Mouse (Mus musculus) lung, postnatal 0 days (tissue): ENCODE results near the gene Tmem50b. TPM values are rescaled to one million over a fixed set of nuclear protein-coding genes. Genes with fewer than 3 reads are reported as not detected.
A peak's percentile ranks its signal among the peaks of the same experiment; 100 is the strongest.

Source experiments
- ATAC-seq: fragments of 200-750 bp; cut with Nextera tagmentation; 2 replicates; pipeline ENCODE4 v1.8.0; 2017; ENCODE audit warnings: moderate library complexity
- DNase-seq: peaks from one replicate; pipeline ENCODE4 v3.0.0-alpha.2; 2016; ENCODE audit warnings: low spot score
- H3K27ac ChIP-seq: fragments of 300-500 bp; sonication (generic); 2 replicates; pipeline ENCODE4 v1.5.1; 2014; ENCODE audit warnings: antibody characterized with exemption, mild to moderate bottlenecking, low read length, mixed read lengths
- H3K27me3 ChIP-seq: fragments of 300-500 bp; sonication (generic); replicated peaks from 2 replicates; pipeline ENCODE4 v1.6.1; 2014; ENCODE audit warnings: low read length, mixed read lengths; ENCODE audit not compliant: insufficient read depth
- H3K36me3 ChIP-seq: fragments of 300-500 bp; sonication (generic); 2 replicates; pipeline ENCODE4 v1.6.1; 2014; ENCODE audit warnings: low read length, mixed read lengths; ENCODE audit not compliant: insufficient read depth
- H3K4me1 ChIP-seq: fragments of 300-500 bp; sonication (generic); 2 replicates; pipeline ENCODE4 v1.6.1; 2014; ENCODE audit warnings: antibody characterized with exemption, low read depth, low read length, mixed read lengths; ENCODE audit not compliant: insufficient read depth
- H3K4me2 ChIP-seq: fragments of 300-500 bp; sonication (generic); replicated peaks from 2 replicates; pipeline ENCODE4 v1.6.1; 2014; ENCODE audit warnings: low read depth, mild to moderate bottlenecking, low read length, moderate library complexity, mixed read lengths
- H3K4me3 ChIP-seq: fragments of 300-500 bp; sonication (generic); 2 replicates; pipeline ENCODE4 v1.5.1; 2014; ENCODE audit warnings: low read depth, low read length
- H3K9ac ChIP-seq: fragments of 300-500 bp; sonication (generic); replicated peaks from 2 replicates; pipeline ENCODE4 v1.6.1; 2014; ENCODE audit warnings: low read depth, mild to moderate bottlenecking
- H3K9me3 ChIP-seq: fragments of 300-500 bp; sonication (generic); 2 replicates; pipeline ENCODE4 v1.6.1; 2016; ENCODE audit warnings: low read length, mixed read lengths
- CTCF ChIP-seq: IDR thresholded peaks from 2 replicates; pipeline ENCODE4 v1.5.1; 2016; ENCODE audit warnings: antibody characterized with exemption, mild to moderate bottlenecking
- EP300 ChIP-seq: IDR thresholded peaks from 2 replicates; pipeline ENCODE4 v1.6.1; 2016; ENCODE audit warnings: antibody characterized with exemption, mild to moderate bottlenecking, control low read depth
- WGBS: fragments of 180-500 bp; shearing (Covaris S2); extraction: QIAGEN DNeasy Blood & Tissue Kit; methylation state at CpG from one replicate; pipeline ENCODE4 v1.1.7; 2014; 5-methylcytosine and 5-hydroxymethylcytosine counted together
- polyA plus RNA-seq: library from polyadenylated mRNA; unstranded; fragments of >200 nt; fragmentation: Nextera tagmentation; extraction: Ambion mirVana; gene quantifications from 2 replicates; pipeline ENCODE4 v1.2.1, GENCODE M21; 2015

Gene Tmem50b
- polyA plus RNA-seq, 1 experiment from 2014 or later, result 160 TPM

GRCm38 (mm10) chr16:91556659-91557058, 40.9 kb downstream of the Tmem50b start:
- ATAC-seq (no peak), DNase-seq (no peak)
- TF ChIP-seq EP300 (no peak), CTCF (no peak)
- WGBS, result 72% methylated on average over 15 of the region's 15 CpGs
- H3K4me2 ChIP-seq, result no peak overlapping the region
- no peak overlapping the region for H3K4me3 ChIP-seq
- H3K9me3 ChIP-seq, result no peaks in the 10 kb centered on the region
- H3K9ac ChIP-seq, result no peak overlapping the region
- H3K27me3 ChIP-seq, result no peaks in the 10 kb centered on the region
- peaks cover 8% of the 10 kb centered on the region; the same call in 1 of the 2 replicates for H3K4me1 ChIP-seq
- no peak overlapping the region for H3K27ac ChIP-seq
- peaks cover 15% of the 10 kb centered on the region; the same call in 1 of the 2 replicates for H3K36me3 ChIP-seq

- TF ChIP-seq EP300, result no peak
- no peak for TF ChIP-seq CTCF
- Histone ChIP-seq H3K27me3 (no peaks in the 10 kb centered on the region), H3K4me1 (peaks cover 8% of the 10 kb centered on the region; the same call in 1 of the 2 replicates), H3K9ac (no peak overlapping the region), H3K4me2 (no peak overlapping the region), H3K36me3 (peaks cover 15% of the 10 kb centered on the region; the same call in 1 of the 2 replicates), H3K27ac (no peak overlapping the region), H3K9me3 (no peaks in the 10 kb centered on the region), H3K4me3 (no peak overlapping the region)
- DNase-seq (no peak), ATAC-seq (no peak)
- WGBS, result 85% methylated on average over 8 of the region's 8 CpGs
Observed at GRCm38 (mm10) chr16:91555017-91555605, 42.5 kb downstream of the Tmem50b start.

GRCm38 (mm10) chr16:91553625-91554024, 44.0 kb downstream of the Tmem50b start:
- Histone ChIP-seq H3K4me1 (peaks cover 16% of the 10 kb centered on the region), H3K27me3 (no peaks in the 10 kb centered on the region), H3K4me2 (peak overlapping the region; percentile 19), H3K27ac (0 out of 2 replicates have a peak overlapping the region, but pooled peaks have one; percentile 38), H3K9ac (no peak overlapping the region), H3K9me3 (no peaks in the 10 kb centered on the region), H3K4me3 (no peak overlapping the region), H3K36me3 (peaks cover 15% of the 10 kb centered on the region; the same call in 1 of the 2 replicates)
- WGBS, result 37% methylated on average over 12 of the region's 12 CpGs
- DNase-seq (peak; percentile 77), ATAC-seq (peak; percentile 35)
- no peak for TF ChIP-seq EP300

- H3K4me3 ChIP-seq, result no peak overlapping the region
- peaks cover 15% of the 10 kb centered on the region; the same call in 1 of the 2 replicates for H3K36me3 ChIP-seq
- no peak overlapping the region for H3K4me2 ChIP-seq
- no peak for DNase-seq
- H3K9ac ChIP-seq, result no peak overlapping the region
- peaks cover 20% of the 10 kb centered on the region for H3K4me1 ChIP-seq
- ATAC-seq, result no peak
- TF ChIP-seq EP300 (no peak), CTCF (no peak)
- H3K9me3 ChIP-seq, result no peaks in the 10 kb centered on the region
- H3K27me3 ChIP-seq, result no peaks in the 10 kb centered on the region
- H3K27ac ChIP-seq, result no peak overlapping the region
- WGBS, result 48% methylated on average over 9 of the region's 9 CpGs
Observed at GRCm38 (mm10) chr16:91552072-91552471, 45.5 kb downstream of the Tmem50b start.

- DNase-seq, result peak; percentile 83
- Histone ChIP-seq H3K4me2 (no peak overlapping the region), H3K9ac (no peak overlapping the region), H3K4me3 (no peak overlapping the region), H3K4me1 (peaks cover 26% of the 10 kb centered on the region), H3K9me3 (no peaks in the 10 kb centered on the region), H3K27ac (peak overlapping the region; percentile 76), H3K36me3 (peaks cover 9% of the 10 kb centered on the region; the same call in 1 of the 2 replicates), H3K27me3 (no peaks in the 10 kb centered on the region)
- TF ChIP-seq CTCF (no peak), EP300 (no peak; the same call in 1 of the 2 replicates)
- 57% methylated on average over 10 of the region's 10 CpGs for WGBS
- peak; percentile 74 for ATAC-seq
Observed at GRCm38 (mm10) chr16:91551081-91551524, 46.5 kb downstream of the Tmem50b start.

- Histone ChIP-seq H3K4me1 (peaks cover 36% of the 10 kb centered on the region), H3K36me3 (no peaks in the 10 kb centered on the region), H3K9ac (no peak overlapping the region), H3K9me3 (no peaks in the 10 kb centered on the region), H3K4me3 (no peak overlapping the region), H3K4me2 (no peak overlapping the region; the same call in none of the 2 replicates), H3K27me3 (no peaks in the 10 kb centered on the region), H3K27ac (no peak overlapping the region)
- WGBS, result 66% methylated on average over 5 of the region's 5 CpGs
- TF ChIP-seq CTCF, result no peak
- TF ChIP-seq EP300, result no peak
- no peak for ATAC-seq
- peak; percentile 31 for DNase-seq
Observed at GRCm38 (mm10) chr16:91549616-91550015, 48.0 kb downstream of the Tmem50b start.
